Mouse (Mus musculus): ENCODE measurements around the gene Ica1.

The Ica1 gene

DNA sequence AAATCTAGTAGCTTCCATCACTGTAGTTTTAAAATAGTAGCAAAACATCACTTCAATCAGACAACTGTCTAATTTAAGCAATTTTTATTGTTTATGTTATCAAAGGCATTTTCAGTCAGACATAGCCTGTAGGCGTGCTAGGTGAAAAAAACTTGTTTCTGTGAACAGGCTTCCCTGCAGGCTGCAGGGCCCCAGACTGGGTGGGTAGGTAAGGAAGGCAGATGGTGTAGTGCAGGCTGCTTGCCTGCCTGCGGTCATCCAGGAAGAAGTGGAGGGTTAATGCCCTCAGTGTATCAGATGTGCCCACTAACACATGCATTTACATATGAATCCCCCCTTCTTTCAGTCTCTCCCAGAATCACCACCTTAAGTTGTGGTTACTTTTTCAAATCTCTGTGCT is 132.6 kb downstream of the Ica1 start:
- CTCF ChIA-PET, result interaction anchor here (0.6 kb wide), 1 partner anchor 60 kb away, joined by 3 read pairs; no protein-coding TSS in a partner anchor

- CTCF ChIA-PET, result interaction anchor here (0.8 kb wide), 1 partner anchor 307 kb away, joined by 3 read pairs; no protein-coding TSS in a partner anchor
These were observed 133.6 kb downstream of the Ica1 start for GRCm38 (mm10) chr6:8644703-8645102.

- CTCF ChIA-PET, result no interaction called here
These were observed 137.4 kb downstream of the Ica1 start for GRCm38 (mm10) chr6:8640863-8641262.

DNA sequence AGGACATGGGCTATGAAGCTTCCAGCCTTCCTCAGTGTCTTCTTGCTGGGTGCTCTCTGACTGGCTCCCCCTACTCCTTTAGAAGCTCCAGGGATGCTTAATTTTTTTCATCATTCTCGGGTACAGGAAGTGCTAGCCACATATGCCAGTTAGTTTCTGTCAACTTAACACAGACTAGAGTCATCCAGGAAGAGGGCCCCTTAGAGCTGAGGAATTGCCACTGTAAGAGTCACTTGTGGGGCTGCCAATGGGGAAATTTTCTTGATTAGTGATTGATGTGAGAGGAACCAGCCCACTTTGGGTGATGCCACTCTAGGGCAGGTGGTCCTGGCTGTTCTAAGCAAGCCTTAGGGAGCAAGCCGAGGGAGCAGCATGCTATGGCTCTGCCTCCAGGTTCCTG is 138.8 kb downstream of the Ica1 start:
- CTCF ChIA-PET, result no interaction called here

DNA sequence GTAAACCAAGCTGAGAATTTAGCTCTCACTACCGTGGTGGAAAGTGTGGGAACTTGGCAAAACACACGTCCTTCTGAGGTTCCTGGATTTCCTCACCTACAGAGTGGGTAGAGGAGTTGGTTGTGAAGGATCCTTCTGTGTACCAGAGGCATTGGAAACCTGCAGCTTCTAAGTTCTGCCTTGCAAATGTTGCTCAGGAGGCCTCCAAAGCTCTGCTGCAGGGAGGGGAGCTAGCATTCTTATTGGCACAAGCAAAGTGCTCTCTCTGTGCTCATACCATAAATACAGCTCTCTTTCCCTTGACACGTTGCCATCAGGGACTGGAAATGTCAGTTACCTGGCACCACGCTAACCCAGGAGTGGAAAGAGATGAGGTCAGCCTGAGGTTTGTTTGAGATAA is 139.4 kb downstream of the Ica1 start:
- CTCF ChIA-PET, result no interaction called here

GRCm38 (mm10) chr6:8638122-8638521 is 140.2 kb downstream of the Ica1 start:
- CTCF ChIA-PET, result no interaction called here

- CTCF ChIA-PET, result no interaction called here
These were observed 145.6 kb downstream of the Ica1 start for GRCm38 (mm10) chr6:8632701-8633100.

GRCm38 (mm10) chr6:8631986-8632632 is 146.2 kb downstream of the Ica1 start:
- CTCF ChIA-PET, result no interaction called here

DNA sequence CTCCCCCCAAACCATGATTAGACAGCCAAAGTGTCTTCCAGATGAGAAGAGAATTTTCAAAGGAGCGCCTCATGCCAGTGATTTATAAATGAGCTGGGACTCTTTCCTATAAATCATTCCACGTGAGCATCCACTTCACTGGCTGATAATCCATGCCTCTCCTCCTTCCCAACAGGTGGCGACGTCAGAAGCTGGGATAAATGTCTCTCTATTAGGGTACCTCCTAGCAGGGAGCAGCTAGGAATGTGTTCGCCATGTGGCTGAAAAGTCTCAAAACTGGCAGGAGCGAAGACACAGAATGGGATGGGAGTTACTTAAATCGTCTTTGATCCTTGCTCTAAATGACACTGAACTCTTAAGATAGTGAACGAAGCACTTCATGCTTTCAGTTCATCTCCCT is 146.9 kb downstream of the Ica1 start:
- CTCF ChIA-PET, result no interaction called here

- CTCF ChIA-PET, result interaction anchor here (0.5 kb wide), 1 partner anchor 12 kb away, joined by 6 read pairs; no protein-coding TSS in a partner anchor
These were observed 147.8 kb downstream of the Ica1 start for GRCm38 (mm10) chr6:8630531-8630930.

- CTCF ChIA-PET, result no interaction called here
These were observed 149.5 kb downstream of the Ica1 start for GRCm38 (mm10) chr6:8628715-8629267.

- CTCF ChIA-PET, result no interaction called here
These were observed 150.1 kb downstream of the Ica1 start for GRCm38 (mm10) chr6:8628226-8628625.

DNA sequence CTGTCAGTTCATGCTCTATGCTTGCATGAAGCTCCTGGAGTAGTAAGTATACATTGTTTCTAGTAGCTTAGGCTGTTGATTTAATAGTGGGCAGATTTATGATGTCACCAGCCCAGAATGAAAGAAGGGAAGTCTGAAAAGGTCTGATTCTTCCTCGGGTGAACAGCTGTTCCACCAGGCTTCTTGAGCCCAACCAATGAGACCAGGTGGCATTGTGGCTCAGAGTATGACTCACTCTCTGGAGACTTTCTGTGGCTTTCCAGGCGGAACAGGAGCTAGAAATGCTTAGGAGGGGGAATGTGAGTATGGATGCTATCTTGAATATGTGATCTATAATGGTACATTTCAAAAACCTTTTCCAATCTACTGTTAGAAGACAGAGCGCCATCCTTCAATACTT is 155.2 kb downstream of the Ica1 start:
- CTCF ChIA-PET, result no interaction called here

DNA sequence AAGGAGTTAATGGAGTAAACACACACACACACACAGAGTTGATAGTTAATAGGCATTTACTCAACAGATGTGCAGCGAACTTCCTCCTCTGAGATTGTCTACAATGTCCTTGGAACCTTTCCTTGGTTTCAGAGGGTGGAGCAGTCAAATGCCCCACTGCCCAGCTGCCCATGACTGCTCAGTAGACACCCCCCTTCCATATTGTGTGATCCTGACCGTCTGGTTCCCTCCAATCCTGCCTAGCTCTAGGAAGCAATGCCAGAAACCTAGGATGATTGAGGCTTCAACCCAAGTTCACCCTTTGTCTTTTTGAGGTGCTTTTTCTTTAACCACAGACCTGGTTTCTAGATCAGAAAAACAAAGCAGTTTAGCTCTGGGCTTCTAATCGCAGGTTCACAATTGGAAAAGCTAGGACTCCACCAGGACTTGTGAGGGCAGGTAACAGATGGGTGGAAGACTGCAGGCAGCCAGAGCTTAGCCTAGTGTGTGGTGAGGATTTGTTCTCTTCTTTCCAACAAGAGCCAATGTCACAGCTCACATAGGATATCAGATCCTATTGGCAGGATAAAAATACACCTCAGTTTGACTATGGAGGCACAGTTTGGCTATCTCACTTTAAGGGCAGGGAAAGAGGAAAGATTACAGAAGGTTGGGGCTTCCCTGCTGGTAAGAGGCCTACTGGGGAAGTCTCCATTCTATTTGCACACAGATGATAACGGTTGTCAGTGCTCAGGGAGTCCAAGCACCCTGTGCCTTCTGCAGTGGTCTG is 158.5 kb downstream of the Ica1 start:
- CTCF ChIA-PET, result interaction anchor here (0.9 to 1.1 kb wide), 2 partner anchors 67 to 92 kb away, joined by 3 read pairs; no protein-coding TSS in a partner anchor

DNA sequence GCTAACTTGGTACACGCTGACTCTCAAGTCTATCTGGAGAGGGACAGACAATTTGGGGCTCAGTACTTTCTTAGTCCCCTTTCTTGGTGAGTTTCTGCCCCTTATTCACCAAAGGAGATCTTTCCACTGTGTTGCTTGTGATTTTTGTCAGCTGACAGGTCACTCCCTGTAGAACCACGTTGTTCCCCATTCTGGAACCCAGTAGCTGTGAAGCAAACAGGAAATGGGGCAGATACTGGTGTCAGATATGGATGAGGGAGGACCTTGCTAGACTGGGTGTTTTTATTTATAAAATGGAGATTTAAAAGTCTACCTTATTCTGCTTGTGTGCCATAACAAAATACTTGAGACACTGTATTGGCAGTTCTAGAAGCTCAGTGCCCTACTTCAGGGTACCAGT is 160.9 kb downstream of the Ica1 start:
- CTCF ChIA-PET, result no interaction called here

- CTCF ChIA-PET, result no interaction called here
These were observed 186.6 kb downstream of the Ica1 start for GRCm38 (mm10) chr6:8591665-8592064.

DNA sequence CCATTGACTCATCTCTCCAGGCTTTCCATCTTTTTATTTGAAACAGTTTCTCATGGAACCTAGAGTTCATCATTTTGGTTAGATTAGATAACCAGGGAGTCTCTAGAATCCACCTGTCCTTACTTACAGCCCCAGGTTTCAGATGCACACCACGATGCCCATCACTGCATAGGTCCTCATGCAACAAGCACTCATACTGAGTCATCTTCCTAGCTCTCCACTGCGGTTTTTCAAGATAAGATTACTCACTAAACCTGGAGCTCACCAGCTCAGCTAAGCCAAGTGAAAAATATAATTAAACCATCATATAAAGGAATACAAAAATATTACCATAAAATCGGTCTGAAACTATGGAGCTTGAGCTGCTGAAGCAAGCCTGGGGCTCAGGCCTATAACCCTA is 194.4 kb downstream of the Ica1 start:
- CTCF ChIA-PET, result no interaction called here

DNA sequence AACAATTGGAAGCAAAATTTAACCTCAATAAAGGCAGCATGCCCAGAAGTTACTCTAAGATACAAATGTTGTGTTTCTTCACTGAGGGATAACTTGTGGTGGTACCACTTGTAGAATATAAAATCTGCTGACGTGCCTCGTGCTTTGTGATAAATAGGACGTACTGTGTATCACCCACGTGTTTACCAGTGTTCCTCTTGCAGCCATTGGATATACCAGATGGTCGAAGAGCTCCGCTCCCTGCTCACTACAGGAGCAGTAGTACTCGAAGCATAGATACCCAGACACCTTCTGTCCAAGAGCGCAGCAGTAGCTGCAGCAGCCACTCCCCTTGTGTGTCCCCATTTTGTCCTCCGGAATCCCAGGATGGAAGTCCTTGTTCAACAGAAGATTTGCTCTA is 195.9 kb downstream of the Ica1 start:
- CTCF ChIA-PET, result no interaction called here
